Mouse (Mus musculus): ENCODE data around the gene Gm43738.

DNA sequence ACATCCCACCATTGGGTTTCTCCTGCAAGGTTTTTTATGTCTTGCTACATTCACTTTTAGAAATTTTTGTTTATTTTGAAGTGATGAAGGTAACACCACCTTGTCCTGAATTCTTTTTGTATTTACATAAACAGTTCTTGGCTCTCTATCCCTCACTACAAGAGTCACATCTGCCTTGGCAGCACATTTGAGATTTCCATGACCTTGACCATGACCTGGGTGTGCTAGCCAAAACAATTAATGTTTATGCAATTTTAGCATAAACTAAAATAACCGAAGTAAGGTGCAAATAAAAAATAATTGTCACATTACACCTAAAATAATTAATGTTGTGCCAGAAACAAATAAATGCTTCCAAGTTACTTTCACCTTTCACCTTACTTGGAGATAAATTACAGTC is 7.2 kb upstream of the Gm43738 start:
- no peak for TF ChIP-seq POLR2A (IDR thresholded peaks at IDR 0.05; ENCODE audit: low read depth, low read length)
- TF ChIP-seq CTCF (conservative IDR thresholded peaks at IDR 0.05; ENCODE audit: insufficient read depth, insufficient read length, low read depth, low read length): no peak

Measured in kidney, adult 2 months (tissue).